Mouse (Mus musculus): ENCODE results near the gene Glis1. TPM values are rescaled to one million over a fixed set of nuclear protein-coding genes. Genes with fewer than 3 reads are reported as not detected.

Glis1 gene
- polyA plus RNA-seq, 1 experiment: not detected

DNA sequence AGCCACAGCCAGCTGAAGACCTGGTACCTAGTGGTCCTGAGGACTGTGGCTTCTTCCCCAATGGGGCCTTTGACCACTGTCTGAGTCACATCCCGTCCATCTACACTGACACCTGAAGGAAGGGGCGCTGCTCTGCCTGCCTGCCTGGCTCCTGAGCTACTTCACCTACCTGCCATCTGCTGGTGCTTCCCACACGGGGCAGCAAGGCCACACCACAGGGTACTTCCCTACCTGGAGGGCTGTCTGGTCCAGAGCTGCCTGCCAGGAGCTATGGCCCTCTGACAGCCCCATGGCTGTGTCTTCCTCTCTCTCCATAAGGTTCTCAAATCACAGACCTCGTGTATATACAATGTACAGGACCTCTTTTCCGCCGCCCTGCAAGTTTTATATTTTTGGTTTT is 200.2 kb downstream of the Glis1 start:
- Histone ChIP-seq H3K27ac (ENCODE audit: insufficient read depth, low read depth, low read length) (no peak overlapping the region), H3K4me3 (ENCODE audit: insufficient read depth, low read depth, low read length) (no peak overlapping the region), H3K4me1 (ENCODE audit: control insufficient read depth, insufficient read depth, low read length) (peaks cover 23% of the 10 kb centered on the region)
- no peak for TF ChIP-seq POLR2A (IDR thresholded peaks at IDR 0.05; ENCODE audit: insufficient read depth, low read depth, low read length)
- TF ChIP-seq CTCF (IDR thresholded peaks at IDR 0.05; ENCODE audit: insufficient read depth, low read depth, low read length): no peak
- WGBS: 87% methylated on average over 6 of the region's 6 CpGs

DNA sequence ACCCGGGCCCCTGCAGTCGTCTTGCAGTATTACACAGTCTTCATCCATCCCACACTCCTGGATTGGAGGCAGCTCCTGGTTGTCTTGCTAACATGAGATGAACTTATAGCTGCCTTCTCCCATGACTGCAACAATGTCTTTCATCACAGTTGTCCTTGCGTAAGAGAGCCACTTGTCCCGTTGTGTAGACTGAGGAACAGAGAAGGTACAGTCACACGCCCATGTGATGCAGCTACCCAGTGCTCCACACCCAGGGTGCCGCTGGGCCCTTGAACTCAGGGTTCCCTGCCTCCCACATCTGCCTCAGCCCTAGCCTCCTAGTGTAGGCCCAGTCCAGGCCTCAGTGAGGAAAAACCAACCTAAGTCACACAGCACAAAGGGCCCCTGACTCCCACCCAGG is 201.7 kb downstream of the Glis1 start:
- 78% methylated on average over 6 of the region's 6 CpGs for WGBS
- Histone ChIP-seq H3K4me3 (ENCODE audit: insufficient read depth, low read depth, low read length) (no peak overlapping the region), H3K27ac (ENCODE audit: insufficient read depth, low read depth, low read length) (no peak overlapping the region), H3K4me1 (ENCODE audit: control insufficient read depth, insufficient read depth, low read length) (peaks cover 23% of the 10 kb centered on the region)
- TF ChIP-seq POLR2A (IDR thresholded peaks at IDR 0.05; ENCODE audit: insufficient read depth, low read depth, low read length) (no peak), CTCF (IDR thresholded peaks at IDR 0.05; ENCODE audit: insufficient read depth, low read depth, low read length) (no peak)

DNA sequence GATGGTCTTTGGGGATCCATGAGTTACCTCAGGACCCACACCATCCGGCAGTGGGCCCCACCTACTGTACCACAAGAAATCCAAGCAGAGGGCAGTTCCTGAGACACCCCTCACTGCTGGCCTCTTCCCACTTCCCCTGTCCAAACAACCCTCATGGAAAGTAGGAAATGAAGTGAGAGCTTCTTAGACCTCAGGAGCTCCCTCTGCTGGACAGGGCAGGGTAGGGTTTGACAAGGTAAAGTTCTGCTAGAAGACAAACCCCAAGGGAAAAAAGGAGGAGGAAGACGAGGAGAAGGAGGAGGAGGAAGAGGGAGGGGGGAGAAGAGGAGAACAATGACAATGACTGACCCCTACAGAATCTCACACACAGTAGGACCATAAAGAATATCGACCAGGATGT is 203.3 kb downstream of the Glis1 start:
- Histone ChIP-seq H3K4me1 (ENCODE audit: control insufficient read depth, insufficient read depth, low read length) (peaks cover 23% of the 10 kb centered on the region), H3K27ac (ENCODE audit: insufficient read depth, low read depth, low read length) (no peak overlapping the region), H3K4me3 (ENCODE audit: insufficient read depth, low read depth, low read length) (no peak overlapping the region)
- TF ChIP-seq POLR2A (IDR thresholded peaks at IDR 0.05; ENCODE audit: insufficient read depth, low read depth, low read length): no peak
- TF ChIP-seq CTCF (IDR thresholded peaks at IDR 0.05; ENCODE audit: insufficient read depth, low read depth, low read length): 0 out of 2 replicates have a peak, but pooled peaks have one; percentile 22
- 72% methylated on average over 3 of the region's 3 CpGs for WGBS

DNA sequence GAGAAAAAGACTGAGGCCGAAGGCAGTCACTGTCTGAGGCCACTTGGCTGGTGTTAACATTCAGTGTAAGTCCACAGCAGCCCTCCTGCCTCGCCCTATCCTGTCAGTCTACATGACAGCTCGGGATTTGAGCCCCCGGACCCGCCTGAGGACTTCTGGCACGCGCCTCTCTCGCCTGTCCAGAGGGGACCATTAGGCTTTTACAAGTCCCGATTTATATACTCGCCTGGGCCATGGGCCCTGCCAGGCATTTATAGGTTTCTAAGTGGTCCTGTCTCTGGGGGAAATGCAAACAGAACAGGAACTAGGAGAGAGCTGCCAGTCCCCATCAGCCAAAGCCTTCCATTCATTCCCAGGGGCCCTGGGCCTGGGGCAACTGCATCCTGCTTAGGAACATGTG is 203.9 kb downstream of the Glis1 start:
- 70% methylated on average over 10 of the region's 10 CpGs for WGBS
- TF ChIP-seq POLR2A (IDR thresholded peaks at IDR 0.05; ENCODE audit: insufficient read depth, low read depth, low read length) (no peak), CTCF (IDR thresholded peaks at IDR 0.05; ENCODE audit: insufficient read depth, low read depth, low read length) (no peak)
- no peak overlapping the region for H3K4me3 ChIP-seq (ENCODE audit: insufficient read depth, low read depth, low read length)
- peaks cover 23% of the 10 kb centered on the region for H3K4me1 ChIP-seq (ENCODE audit: control insufficient read depth, insufficient read depth, low read length)
- peak overlapping the region; percentile 46 for H3K27ac ChIP-seq (ENCODE audit: insufficient read depth, low read depth, low read length)

DNA sequence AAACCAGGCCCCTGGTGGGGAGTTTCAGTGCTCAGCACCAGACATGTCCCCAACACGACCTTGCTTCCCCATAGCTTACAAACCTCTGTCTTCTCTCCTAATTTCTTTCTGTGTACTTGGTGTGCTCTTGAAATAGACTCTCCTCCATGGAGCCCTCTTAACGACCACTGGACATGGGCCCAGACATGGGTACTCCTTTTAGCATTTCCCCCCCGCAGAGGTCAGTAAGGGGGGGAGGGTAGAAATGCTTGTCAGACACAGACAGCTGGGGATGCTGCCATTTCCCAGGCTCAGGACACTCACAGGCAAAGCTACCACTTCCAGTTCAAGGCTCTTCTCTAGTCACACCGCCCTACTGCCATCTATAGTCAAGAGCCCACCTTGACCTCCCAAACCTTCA is 207.2 kb downstream of the Glis1 start:
- WGBS: 69% methylated on average over 4 of the region's 4 CpGs
- TF ChIP-seq POLR2A (IDR thresholded peaks at IDR 0.05; ENCODE audit: insufficient read depth, low read depth, low read length) (no peak), CTCF (IDR thresholded peaks at IDR 0.05; ENCODE audit: insufficient read depth, low read depth, low read length) (no peak)

DNA sequence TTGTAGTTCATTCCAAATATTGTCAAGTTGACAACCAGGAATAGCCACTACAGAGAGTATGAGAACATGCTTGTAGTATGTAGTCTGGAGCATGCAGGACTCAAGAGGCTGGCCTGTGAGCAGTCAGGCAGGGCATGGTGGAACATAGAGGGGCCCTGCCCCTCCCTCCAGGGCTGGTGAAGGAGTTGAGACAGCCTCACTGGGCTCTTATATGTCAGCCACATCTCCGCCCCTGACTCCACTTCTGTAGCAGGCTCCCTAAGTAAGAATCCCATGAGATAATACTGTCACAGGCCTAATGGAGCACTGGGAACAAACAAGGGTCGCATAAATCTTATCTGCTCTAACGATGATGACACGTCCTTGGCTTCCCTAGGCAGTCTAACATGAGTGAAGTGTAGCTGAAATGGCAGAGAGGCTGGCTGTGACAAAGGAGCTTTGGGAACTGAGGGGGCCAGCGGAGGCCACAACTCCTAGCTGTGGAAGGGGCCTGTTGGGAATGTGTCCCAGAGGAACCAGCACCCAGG is 214.6 kb downstream of the Glis1 start:
- 94% methylated on average over 5 of the region's 5 CpGs for WGBS
- Histone ChIP-seq H3K27ac (ENCODE audit: insufficient read depth, low read depth, low read length) (no peak overlapping the region), H3K4me3 (ENCODE audit: insufficient read depth, low read depth, low read length) (no peak overlapping the region), H3K4me1 (ENCODE audit: control insufficient read depth, insufficient read depth, low read length) (peaks cover 10% of the 10 kb centered on the region)
- no peak for TF ChIP-seq CTCF (IDR thresholded peaks at IDR 0.05; ENCODE audit: insufficient read depth, low read depth, low read length)
- no peak for TF ChIP-seq POLR2A (IDR thresholded peaks at IDR 0.05; ENCODE audit: insufficient read depth, low read depth, low read length)

More for the DNA sequence above, 207.2 kb downstream of the Glis1 start:
- H3K4me1 ChIP-seq (ENCODE audit: control insufficient read depth, insufficient read depth, low read length): peaks cover 15% of the 10 kb centered on the region
- no peak overlapping the region for H3K4me3 ChIP-seq (ENCODE audit: insufficient read depth, low read depth, low read length)
- no peak overlapping the region for H3K27ac ChIP-seq (ENCODE audit: insufficient read depth, low read depth, low read length)

DNA sequence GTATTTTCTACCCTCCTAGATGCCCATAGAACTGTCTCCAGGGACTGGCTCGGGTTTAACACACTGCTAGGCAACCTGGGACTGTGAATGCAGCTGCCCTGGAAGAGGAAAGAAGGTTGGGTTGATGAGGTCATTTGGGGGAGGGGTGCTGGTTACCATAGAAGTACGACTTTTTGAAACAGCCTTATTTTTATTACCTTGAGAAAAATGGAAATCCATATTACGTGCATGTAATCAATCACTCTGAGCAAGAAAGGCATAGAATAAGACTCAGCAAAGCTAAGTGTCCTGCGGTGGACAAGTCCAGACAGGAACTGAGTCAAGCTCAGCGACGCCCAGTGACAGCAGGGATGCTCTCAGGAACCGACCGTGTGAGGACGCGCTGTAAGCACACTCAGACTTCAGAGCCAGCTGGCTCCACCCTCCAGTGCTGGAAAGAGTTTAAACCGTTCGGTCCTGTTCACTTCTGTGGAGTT is 216.7 kb downstream of the Glis1 start:
- peaks cover 13% of the 10 kb centered on the region for H3K4me1 ChIP-seq (ENCODE audit: control insufficient read depth, insufficient read depth, low read length)
- no peak overlapping the region for H3K4me3 ChIP-seq (ENCODE audit: insufficient read depth, low read depth, low read length)
- WGBS: 32% methylated on average over 12 of the region's 12 CpGs
- TF ChIP-seq POLR2A (IDR thresholded peaks at IDR 0.05; ENCODE audit: insufficient read depth, low read depth, low read length) (no peak), CTCF (IDR thresholded peaks at IDR 0.05; ENCODE audit: insufficient read depth, low read depth, low read length) (no peak)
- H3K27ac ChIP-seq (ENCODE audit: insufficient read depth, low read depth, low read length): no peak overlapping the region

DNA sequence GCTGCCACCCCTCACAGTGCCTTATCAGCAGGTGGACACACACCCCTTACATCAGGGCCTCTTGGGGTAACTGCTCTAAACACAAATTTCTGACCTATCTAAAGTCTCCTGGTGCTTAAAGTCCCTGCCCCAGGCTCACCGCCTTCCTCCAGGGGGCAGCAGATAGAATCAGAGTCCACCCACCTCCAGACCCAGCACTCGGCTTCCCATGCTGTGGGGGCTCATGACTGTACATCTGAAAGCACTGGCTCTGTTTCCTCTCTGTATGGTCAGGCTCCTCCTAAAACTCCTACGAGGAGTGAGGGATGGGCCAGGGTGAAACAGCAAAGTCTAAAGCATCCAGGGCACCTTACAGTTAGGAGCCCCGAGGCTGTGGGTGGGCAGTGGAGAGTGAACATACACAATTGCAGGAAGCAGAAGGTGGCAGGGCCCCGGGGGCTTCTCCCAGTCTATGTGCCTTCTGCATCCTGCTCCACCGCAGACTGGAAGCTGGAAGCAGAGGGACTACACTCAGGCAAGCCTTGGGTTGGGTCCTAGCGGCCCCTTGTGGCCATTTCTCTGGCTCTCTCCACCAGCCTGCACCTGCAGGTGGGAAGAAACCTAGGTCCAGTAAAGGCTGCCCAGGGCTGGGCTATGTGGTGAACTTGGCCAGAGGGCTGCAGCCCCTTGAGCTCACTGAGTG is 218.3 kb downstream of the Glis1 start:
- no peak overlapping the region for H3K4me3 ChIP-seq (ENCODE audit: insufficient read depth, low read depth, low read length)
- 5% methylated on average over 7 of the region's 7 CpGs for WGBS
- H3K4me1 ChIP-seq (ENCODE audit: control insufficient read depth, insufficient read depth, low read length): peaks cover 25% of the 10 kb centered on the region
- H3K27ac ChIP-seq (ENCODE audit: insufficient read depth, low read depth, low read length): no peak overlapping the region
- TF ChIP-seq CTCF (IDR thresholded peaks at IDR 0.05; ENCODE audit: insufficient read depth, low read depth, low read length): peak; percentile 71
- TF ChIP-seq POLR2A (IDR thresholded peaks at IDR 0.05; ENCODE audit: insufficient read depth, low read depth, low read length): no peak

DNA sequence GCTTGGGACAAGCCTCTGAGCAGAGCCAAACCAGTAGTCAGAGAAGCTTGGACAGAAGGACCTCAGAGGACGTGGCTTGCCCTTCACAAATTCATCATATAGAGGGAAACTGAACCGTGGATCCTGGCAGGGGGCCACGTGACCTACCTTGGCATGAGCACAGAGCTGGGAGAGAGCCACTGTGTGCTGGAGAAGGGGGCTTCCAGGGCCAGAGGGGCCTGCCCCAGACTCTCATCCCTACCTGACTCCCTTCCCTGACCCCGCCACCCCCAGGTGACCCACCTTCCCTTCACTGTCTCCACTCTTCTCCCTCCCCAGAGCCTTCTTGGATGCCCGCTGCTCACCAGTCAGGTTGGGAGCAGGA is 218.9 kb downstream of the Glis1 start:
- Histone ChIP-seq H3K4me3 (ENCODE audit: insufficient read depth, low read depth, low read length) (no peak overlapping the region), H3K4me1 (ENCODE audit: control insufficient read depth, insufficient read depth, low read length) (peaks cover 27% of the 10 kb centered on the region), H3K27ac (ENCODE audit: insufficient read depth, low read depth, low read length) (no peak overlapping the region)
- WGBS: 65% methylated on average over 5 of the region's 5 CpGs
- TF ChIP-seq POLR2A (IDR thresholded peaks at IDR 0.05; ENCODE audit: insufficient read depth, low read depth, low read length) (no peak), CTCF (IDR thresholded peaks at IDR 0.05; ENCODE audit: insufficient read depth, low read depth, low read length) (no peak)
